Mouse (Mus musculus): ENCODE results near the gene Eif1.

- TF ChIP-seq CTCF (conservative IDR thresholded peaks at IDR 0.05; ENCODE audit: low read length), result no peak
- TF ChIP-seq POU5F1 (IDR thresholded peaks at IDR 0.05; ENCODE audit: borderline replicate concordance, low read length), result no peak
- no peak for TF ChIP-seq NANOG (IDR thresholded peaks at IDR 0.05; ENCODE audit: borderline replicate concordance, low read length)
Measured at GRCm38 (mm10) chr11:100322591-100323258, 3.0 kb downstream of the Eif1 start.

Measured in E14TG2a.4 (cell line).